Mouse (Mus musculus) CH12F3 (cell line): Measurements from ENCODE around the gene Mzf1.

Source experiments
- in situ Hi-C: fragments of 300-500 bp; cut with MboI; formaldehyde crosslinking; loops from 2 replicates; pipeline ENCODE4 v1.14.3; 2020; ENCODE audit warnings: low sequenced_read_pairs

Mzf1 gene

GRCm38 (mm10) chr7:13035211-13035855 lies 19.2 kb downstream of the Mzf1 start:
- in situ Hi-C loops = no loop called here

GRCm38 (mm10) chr7:13034148-13034977 lies 20.2 kb downstream of the Mzf1 start, which contains the start of gene Chmp2a:
TSS of gene Chmp2a (minus strand) at chr7:13034807.
- in situ Hi-C loops = no loop called here

- in situ Hi-C loops = no loop called here
Measured at GRCm38 (mm10) chr7:13033451-13034147, 21.0 kb downstream of the Mzf1 start.

GRCm38 (mm10) chr7:13032541-13032940 lies 22.0 kb downstream of the Mzf1 start:
- in situ Hi-C loops = no loop called here

GRCm38 (mm10) chr7:13031983-13032382 lies 22.6 kb downstream of the Mzf1 start:
- in situ Hi-C loops = no loop called here

GRCm38 (mm10) chr7:13031069-13031468 lies 23.5 kb downstream of the Mzf1 start:
- in situ Hi-C loops = no loop called here

GRCm38 (mm10) chr7:13028986-13029385 lies 25.6 kb downstream of the Mzf1 start:
- in situ Hi-C loops = no loop called here

GRCm38 (mm10) chr7:13025511-13026112 lies 29.0 kb downstream of the Mzf1 start:
- in situ Hi-C loops = no loop called here

- in situ Hi-C loops = no loop called here
Measured at GRCm38 (mm10) chr7:13024805-13025204, 29.8 kb downstream of the Mzf1 start.

GRCm38 (mm10) chr7:13023928-13024731 lies 30.4 kb downstream of the Mzf1 start:
- in situ Hi-C loops = no loop called here

- in situ Hi-C loops = no loop called here
Measured at GRCm38 (mm10) chr7:13022773-13023535, 31.6 kb downstream of the Mzf1 start.

- in situ Hi-C loops = no loop called here
Measured at GRCm38 (mm10) chr7:13015217-13015616, 39.3 kb downstream of the Mzf1 start.

- in situ Hi-C loops = no loop called here
Measured at GRCm38 (mm10) chr7:13014275-13014839, 40.2 kb downstream of the Mzf1 start.

GRCm38 (mm10) chr7:13013671-13014070 lies 40.9 kb downstream of the Mzf1 start:
- in situ Hi-C loops = no loop called here

- in situ Hi-C loops = no loop called here
Measured at GRCm38 (mm10) chr7:13010005-13010908, 44.3 kb downstream of the Mzf1 start, which contains the start of gene Zbtb45. TSS of gene Zbtb45 (minus strand) at chr7:13010034.

GRCm38 (mm10) chr7:13009143-13010004 lies 45.2 kb downstream of the Mzf1 start:
- in situ Hi-C loops = no loop called here
